Mouse (Mus musculus): ENCODE measurements around the gene Nenf. TPM values are rescaled to one million over a fixed set of nuclear protein-coding genes. Genes with fewer than 3 reads are reported as not detected.

The Nenf gene
- polyA plus RNA-seq, 1 experiment from 2014 or later = 103 TPM

DNA sequence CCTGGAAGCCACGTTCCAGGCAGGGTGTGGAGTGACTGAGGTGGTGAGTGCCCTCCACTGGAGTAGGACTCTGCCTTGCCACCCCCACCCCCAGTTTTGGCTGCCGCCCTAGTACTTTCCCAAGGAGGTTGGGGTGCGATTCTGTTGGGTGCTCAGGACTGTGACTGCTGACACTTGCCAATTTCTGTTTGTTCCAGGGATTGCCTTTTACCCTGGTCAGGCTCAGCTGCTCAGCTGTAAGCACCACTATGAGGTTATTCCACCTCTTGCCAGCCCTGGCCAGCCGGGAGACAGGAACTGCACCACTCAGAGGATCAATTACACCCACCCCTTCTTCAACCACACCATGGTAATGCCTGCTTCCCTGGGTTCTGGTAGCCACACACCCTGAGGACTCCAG lies 22.5 kb upstream of the Nenf start:
- no peak overlapping the region for H3K27ac ChIP-seq
- H3K4me2 ChIP-seq = no peak overlapping the region
- H3K27me3 ChIP-seq = no peaks in the 10 kb centered on the region
- no peak overlapping the region for H3K9ac ChIP-seq
- peaks cover 54% of the 10 kb centered on the region for H3K36me3 ChIP-seq
- WGBS = 79% methylated on average over 4 of the region's 4 CpGs
- H3K4me3 ChIP-seq = no peak overlapping the region
- H3K9me3 ChIP-seq = no peaks in the 10 kb centered on the region
- no peak for ATAC-seq (ENCODE audit: borderline replicate concordance, extremely low read depth, low FRiP score, low TSS enrichment)
- no peaks in the 10 kb centered on the region for H3K4me1 ChIP-seq

DNA sequence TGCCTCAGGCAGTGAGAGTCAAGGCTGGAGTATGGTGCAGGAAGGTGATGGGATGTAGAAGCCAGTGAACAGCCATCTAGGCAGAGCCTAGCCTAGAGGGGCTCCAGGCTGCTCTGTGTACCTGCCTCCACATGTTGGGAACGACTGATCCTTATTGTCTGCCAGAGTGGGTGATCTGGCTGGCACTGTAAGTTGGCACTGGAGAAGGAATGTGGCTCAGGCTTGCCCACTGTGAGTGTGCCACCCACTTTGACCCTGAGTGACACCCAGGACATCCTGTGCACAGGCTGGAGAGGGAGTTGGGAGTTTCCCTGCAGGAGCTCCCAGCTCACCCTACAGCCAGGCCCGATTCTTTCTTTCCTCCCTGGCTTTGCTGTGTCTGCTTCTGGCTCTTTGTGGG lies 21.9 kb upstream of the Nenf start:
- Histone ChIP-seq H3K4me2 (no peak overlapping the region), H3K9me3 (no peaks in the 10 kb centered on the region), H3K9ac (no peak overlapping the region), H3K27ac (no peak overlapping the region), H3K36me3 (peaks cover 54% of the 10 kb centered on the region), H3K4me1 (no peaks in the 10 kb centered on the region), H3K4me3 (no peak overlapping the region), H3K27me3 (no peaks in the 10 kb centered on the region)
- WGBS = 66% methylated on average over 2 of the region's 2 CpGs
- ATAC-seq (ENCODE audit: borderline replicate concordance, extremely low read depth, low FRiP score, low TSS enrichment) = no peak

DNA sequence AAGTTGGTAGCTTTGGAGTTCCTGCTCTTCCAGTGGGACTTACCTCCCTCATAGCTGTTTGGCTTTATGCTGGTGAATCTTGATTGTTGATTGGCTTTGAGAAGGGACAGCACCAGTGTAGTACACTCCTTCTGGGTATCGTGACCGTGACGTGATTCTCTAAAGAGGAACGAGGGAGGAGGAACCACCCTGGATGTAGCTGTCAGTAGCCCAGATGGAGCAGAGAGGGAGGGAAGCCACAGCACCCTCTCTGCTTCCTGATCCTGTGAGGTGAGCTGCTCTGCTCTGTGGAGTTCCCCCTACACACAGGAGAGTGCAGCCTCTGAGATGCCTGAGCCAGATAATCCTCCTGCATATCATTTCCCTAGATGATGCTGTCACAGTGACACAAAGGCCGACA lies 16.5 kb upstream of the Nenf start:
- no peak overlapping the region for H3K27ac ChIP-seq
- no peaks in the 10 kb centered on the region for H3K27me3 ChIP-seq
- ATAC-seq (ENCODE audit: borderline replicate concordance, extremely low read depth, low FRiP score, low TSS enrichment) = no peak
- WGBS = 70% methylated on average over 5 of the region's 5 CpGs
- no peak overlapping the region for H3K4me2 ChIP-seq
- H3K36me3 ChIP-seq = peaks cover 19% of the 10 kb centered on the region
- no peak overlapping the region for H3K9ac ChIP-seq
- no peaks in the 10 kb centered on the region for H3K4me1 ChIP-seq
- H3K4me3 ChIP-seq = no peak overlapping the region
- no peaks in the 10 kb centered on the region for H3K9me3 ChIP-seq

DNA sequence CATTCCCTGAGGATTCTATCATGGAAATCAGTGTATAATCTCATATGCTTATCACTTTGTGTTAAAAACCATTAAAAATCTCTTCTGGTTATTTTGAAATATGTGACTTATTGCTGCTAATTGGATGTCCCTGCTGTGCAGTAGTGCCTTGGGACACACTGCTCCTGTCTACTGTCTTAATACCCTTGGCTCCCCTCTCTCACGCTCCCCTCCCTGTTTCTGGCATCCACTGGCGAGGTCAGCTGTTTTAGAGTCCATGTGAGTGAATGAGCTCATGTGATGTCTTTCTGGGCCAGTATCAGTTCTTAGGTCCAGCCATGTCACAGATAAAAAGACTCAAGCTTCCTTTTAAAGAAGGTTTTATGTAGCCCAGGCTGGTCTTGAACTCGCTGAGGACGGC lies 12.4 kb upstream of the Nenf start:
- Histone ChIP-seq H3K9me3 (no peaks in the 10 kb centered on the region), H3K27ac (no peak overlapping the region), H3K36me3 (no peaks in the 10 kb centered on the region), H3K4me2 (no peak overlapping the region), H3K9ac (no peak overlapping the region), H3K4me1 (peaks cover 25% of the 10 kb centered on the region), H3K4me3 (no peak overlapping the region), H3K27me3 (no peaks in the 10 kb centered on the region)
- 88% methylated on average over 4 of the region's 4 CpGs for WGBS
- no peak for ATAC-seq (ENCODE audit: borderline replicate concordance, extremely low read depth, low FRiP score, low TSS enrichment)

DNA sequence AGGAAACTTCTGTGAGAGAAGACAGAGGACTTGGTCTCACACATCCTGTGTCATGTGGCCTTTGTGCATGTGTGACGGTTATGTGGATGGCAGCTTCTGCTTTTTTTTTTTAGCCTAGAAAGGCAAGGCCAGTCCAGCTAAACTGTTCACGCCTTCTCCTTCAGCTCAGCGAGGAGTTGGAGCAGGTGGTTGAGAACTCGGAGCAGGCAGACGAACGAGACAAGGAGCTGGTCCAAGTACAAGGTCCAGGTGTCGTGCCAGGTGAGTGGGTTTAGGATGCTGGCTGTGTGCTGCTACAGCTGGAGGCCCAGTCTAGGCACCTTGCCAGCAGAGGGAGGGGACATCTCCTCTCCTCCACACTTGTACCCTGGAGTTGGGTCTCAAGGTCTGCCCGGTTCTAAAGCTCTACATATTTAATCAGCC lies 10.0 kb upstream of the Nenf start:
- 49% methylated on average over 8 of the region's 8 CpGs for WGBS
- Histone ChIP-seq H3K4me1 (peaks cover 25% of the 10 kb centered on the region), H3K27ac (no peak overlapping the region), H3K4me2 (no peak overlapping the region; the same call in 1 of the 2 replicates), H3K27me3 (no peaks in the 10 kb centered on the region), H3K4me3 (no peak overlapping the region), H3K9me3 (no peaks in the 10 kb centered on the region), H3K9ac (no peak overlapping the region), H3K36me3 (no peaks in the 10 kb centered on the region)
- ATAC-seq (ENCODE audit: borderline replicate concordance, extremely low read depth, low FRiP score, low TSS enrichment) = no peak

DNA sequence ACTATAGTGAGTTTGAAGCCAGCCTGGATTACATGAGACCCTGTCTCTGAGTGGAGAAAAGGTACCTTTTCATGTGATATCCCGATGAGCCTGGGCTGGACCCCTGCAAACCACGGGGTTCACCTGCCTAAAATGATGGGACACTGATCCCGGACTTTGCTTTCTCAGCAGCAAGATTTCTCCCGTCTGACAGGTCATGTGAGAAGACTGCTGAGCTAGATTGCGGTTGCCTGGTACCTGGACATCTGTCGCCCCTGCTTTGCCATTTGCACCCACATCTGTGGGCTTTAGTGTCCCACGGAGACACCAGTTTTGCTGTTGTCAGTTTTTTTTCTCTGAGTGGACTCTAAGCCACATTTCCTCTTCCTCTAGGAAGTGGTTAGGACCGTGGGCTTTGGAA lies 9.3 kb upstream of the Nenf start:
- Histone ChIP-seq H3K9ac (peak overlapping the region; percentile 61; the same call in 1 of the 2 replicates), H3K27ac (no peak overlapping the region), H3K4me2 (peak overlapping the region; percentile 86), H3K27me3 (no peaks in the 10 kb centered on the region), H3K36me3 (no peaks in the 10 kb centered on the region), H3K4me3 (no peak overlapping the region), H3K9me3 (no peaks in the 10 kb centered on the region), H3K4me1 (peaks cover 25% of the 10 kb centered on the region)
- 74% methylated on average over 8 of the region's 8 CpGs for WGBS
- no peak for ATAC-seq (ENCODE audit: borderline replicate concordance, extremely low read depth, low FRiP score, low TSS enrichment)

DNA sequence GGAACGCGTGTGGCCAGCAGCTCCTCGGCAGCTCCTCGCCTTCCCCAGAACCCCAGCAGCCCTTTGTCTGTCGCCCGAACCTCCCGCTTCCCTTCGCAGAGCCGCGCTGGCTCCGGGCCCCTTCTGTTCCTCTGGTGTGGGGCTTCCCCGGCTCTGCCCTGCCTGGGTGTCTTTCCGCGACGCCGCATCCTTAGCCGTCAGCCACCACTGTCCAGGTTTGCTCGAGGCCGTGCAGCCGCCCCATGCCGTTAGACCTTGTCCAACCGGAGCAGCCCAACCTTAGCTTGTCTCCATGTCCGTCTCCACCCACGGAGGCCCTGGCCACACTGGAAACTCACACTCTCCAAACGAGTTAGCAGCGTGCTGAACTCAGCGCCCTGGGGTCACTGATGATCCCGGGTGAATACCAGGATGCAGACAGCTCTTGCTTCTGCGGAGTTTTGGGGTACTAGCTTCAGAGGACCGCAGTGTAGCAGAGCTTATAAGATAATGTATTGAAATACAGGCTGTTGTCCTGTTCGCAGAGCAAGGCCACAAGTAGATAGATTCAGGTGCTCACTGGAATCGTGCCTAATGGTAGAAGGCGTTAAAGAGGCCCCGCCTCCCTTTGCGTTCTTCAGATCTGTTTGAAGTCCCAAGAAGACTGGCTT lies 8.4 kb upstream of the Nenf start:
- H3K27ac ChIP-seq = peak overlapping the region; percentile 39
- peak overlapping the region; percentile 61 for H3K9ac ChIP-seq
- H3K4me3 ChIP-seq = peak overlapping the region; percentile 61
- no peaks in the 10 kb centered on the region for H3K36me3 ChIP-seq
- H3K4me2 ChIP-seq = peak overlapping the region; percentile 86
- peak; percentile 66 for ATAC-seq (ENCODE audit: borderline replicate concordance, extremely low read depth, low FRiP score, low TSS enrichment)
- no peaks in the 10 kb centered on the region for H3K27me3 ChIP-seq
- under 1% methylated on average over 35 of the region's 35 CpGs for WGBS
- no peaks in the 10 kb centered on the region for H3K9me3 ChIP-seq
- peaks cover 25% of the 10 kb centered on the region for H3K4me1 ChIP-seq

DNA sequence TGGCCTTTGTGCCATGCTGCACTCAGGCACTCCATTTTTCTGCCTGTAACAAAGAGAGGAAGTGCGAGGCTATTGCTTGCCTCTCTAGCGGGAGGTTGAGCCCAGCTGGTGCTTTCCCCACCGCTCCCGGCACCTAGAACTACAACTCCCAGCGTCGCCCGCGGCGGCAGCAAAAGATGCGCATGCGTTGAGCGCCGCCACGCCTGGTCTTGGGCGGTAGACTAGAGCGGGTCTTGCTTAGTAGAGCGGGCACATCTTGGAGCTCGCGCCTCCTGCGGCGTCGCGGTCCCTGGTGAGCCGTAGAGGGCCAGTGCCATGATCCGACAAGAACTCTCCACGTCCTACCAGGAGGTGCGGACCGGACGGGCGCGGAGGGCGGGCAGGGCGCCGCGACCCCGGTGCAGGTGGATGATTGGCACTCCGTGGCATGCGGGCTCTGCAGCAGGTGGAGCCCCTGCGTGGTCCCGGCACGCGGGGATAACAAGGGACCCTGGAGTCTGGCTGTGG lies 7.8 kb upstream of the Nenf start, which contains the start of gene Tmem206:
Gene Tmem206, plus strand, starts transcription at position 187 of the 507 bp plus-strand sequence.
- ATAC-seq (ENCODE audit: borderline replicate concordance, extremely low read depth, low FRiP score, low TSS enrichment) = peak; percentile 95
- Histone ChIP-seq H3K27ac (peak within 1 kb of the TSS; percentile 39), H3K36me3 (no peaks in the 10 kb centered on the region), H3K27me3 (no peaks in the 10 kb centered on the region), H3K9ac (peak within 1 kb of the TSS; percentile 61), H3K4me3 (peak within 1 kb of the TSS; percentile 61), H3K4me2 (peak within 1 kb of the TSS; percentile 86), H3K9me3 (no peaks in the 10 kb centered on the region), H3K4me1 (peaks cover 25% of the 10 kb centered on the region)
- WGBS = 0% methylated on average over 42 of the region's 42 CpGs

DNA sequence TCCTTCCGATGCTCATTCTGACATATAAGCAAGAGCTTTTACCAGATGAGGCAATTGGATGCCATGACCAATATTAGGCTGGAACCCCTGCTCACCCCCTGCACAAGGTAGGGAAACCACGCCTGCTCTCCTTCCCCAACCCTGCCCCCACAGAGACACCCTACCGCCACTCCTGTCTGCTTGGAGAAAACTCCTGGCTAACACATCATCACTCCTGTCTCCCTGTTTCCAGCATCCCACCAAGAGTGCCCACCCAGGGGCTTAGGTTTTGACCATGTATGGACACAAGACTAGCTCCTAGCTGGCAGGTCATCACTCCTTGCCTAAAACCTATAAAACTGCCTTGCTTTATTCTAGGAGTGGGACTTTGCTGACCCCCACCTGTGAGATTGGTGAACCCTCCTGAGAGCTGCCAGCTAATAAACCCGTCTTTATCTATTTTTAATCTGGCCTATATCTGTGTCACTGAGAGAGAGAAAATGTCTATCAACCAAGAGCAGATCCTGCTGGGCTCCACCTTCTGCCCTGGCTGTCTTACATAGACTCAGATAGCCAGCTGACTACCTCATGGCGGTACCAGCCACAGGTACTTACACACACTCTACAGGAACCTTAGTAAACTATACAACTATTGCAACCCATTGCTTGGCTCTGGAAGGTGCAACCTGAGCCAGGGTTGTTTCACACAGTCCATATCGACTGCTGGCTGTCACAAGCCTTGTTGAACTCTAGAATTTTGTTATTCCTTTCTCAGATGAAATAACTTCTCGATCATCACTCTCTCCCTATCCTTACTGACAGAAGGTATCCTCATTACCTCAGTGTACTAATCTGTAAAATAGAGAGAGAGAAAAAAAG lies 7.0 kb upstream of the Nenf start:
- H3K4me2 ChIP-seq = peak overlapping the region; percentile 86
- no peak overlapping the region for H3K27ac ChIP-seq
- no peak for ATAC-seq (ENCODE audit: borderline replicate concordance, extremely low read depth, low FRiP score, low TSS enrichment)
- H3K36me3 ChIP-seq = no peaks in the 10 kb centered on the region
- 76% methylated on average over 7 of the region's 7 CpGs for WGBS
- H3K9me3 ChIP-seq = no peaks in the 10 kb centered on the region
- H3K9ac ChIP-seq = no peak overlapping the region; the same call in 1 of the 2 replicates
- H3K4me3 ChIP-seq = no peak overlapping the region
- peaks cover 25% of the 10 kb centered on the region for H3K4me1 ChIP-seq
- no peaks in the 10 kb centered on the region for H3K27me3 ChIP-seq

DNA sequence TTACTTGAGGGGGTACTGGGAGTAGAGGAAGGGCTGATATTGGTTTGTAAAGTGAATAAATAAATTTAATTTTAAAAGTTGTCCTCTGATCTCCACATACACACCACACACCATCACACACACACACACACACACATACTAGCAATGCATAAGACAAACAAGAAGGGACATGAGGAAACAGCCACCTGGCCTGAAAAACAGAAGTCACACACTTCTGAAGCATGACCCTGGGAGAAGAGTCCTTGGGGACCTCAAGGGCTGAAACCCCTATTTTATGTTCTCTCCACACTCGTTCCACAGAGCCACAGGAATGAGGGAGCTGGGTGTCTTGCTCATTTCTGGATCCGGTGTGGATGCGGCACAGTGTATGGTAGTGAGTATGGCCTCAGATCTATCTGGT lies 5.4 kb upstream of the Nenf start:
- WGBS = 86% methylated on average over 3 of the region's 3 CpGs
- Histone ChIP-seq H3K9ac (no peak overlapping the region), H3K4me2 (no peak overlapping the region), H3K27ac (no peak overlapping the region), H3K4me3 (no peak overlapping the region), H3K36me3 (no peaks in the 10 kb centered on the region), H3K4me1 (peaks cover 20% of the 10 kb centered on the region), H3K9me3 (no peaks in the 10 kb centered on the region), H3K27me3 (no peaks in the 10 kb centered on the region)
- no peak for ATAC-seq (ENCODE audit: borderline replicate concordance, extremely low read depth, low FRiP score, low TSS enrichment)

DNA sequence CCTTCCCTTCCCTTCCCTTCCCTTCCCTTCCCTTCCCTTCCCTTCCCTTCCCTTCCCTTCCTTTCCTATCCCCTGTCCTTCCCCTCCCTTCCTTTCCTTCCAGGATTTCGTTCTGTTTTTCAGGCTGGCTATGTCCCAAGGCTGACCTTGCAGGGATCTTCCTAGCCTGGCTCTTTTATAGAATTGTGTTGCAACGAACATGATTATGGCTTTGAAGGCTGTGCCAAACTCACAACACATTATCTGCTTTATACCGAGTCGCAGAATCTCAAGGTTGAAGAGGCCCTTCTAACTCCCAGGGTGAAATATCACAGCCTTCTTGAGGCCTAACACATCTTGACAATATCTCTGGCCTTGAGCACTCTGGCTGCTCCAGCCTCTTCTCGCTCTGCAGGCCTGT lies 692 bp upstream of the Nenf start:
- Histone ChIP-seq H3K9ac (no peak overlapping the region), H3K4me3 (no peak overlapping the region), H3K9me3 (no peaks in the 10 kb centered on the region), H3K36me3 (no peaks in the 10 kb centered on the region), H3K27ac (peak overlapping the region; percentile 31; the same call in 1 of the 2 replicates), H3K27me3 (no peaks in the 10 kb centered on the region), H3K4me1 (no peaks in the 10 kb centered on the region), H3K4me2 (no peak overlapping the region)
- 39% methylated on average over 5 of the region's 5 CpGs for WGBS
- ATAC-seq (ENCODE audit: borderline replicate concordance, extremely low read depth, low FRiP score, low TSS enrichment) = 0 out of 2 replicates have a peak, but pooled peaks have one; percentile 6

DNA sequence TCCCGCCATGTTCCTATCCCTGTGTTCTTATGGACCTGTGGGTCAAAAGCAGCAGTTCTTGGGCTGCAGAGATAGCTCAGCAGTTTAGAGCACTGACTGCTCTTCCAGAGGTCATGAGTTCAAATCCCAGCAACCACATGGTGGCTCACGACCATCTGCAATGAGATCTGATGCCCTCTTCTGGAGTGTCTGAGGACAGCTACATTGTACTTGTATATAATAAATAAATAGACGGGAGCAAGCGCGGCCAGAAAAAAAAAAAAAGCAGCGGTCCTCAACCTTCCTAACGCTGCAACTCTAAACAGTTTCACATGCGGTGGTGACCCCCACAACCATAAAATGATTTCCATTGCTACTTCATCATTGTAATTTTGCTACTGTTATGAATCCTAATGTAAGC lies 1.2 kb downstream of the Nenf start:
- H3K36me3 ChIP-seq = no peaks in the 10 kb centered on the region
- H3K4me2 ChIP-seq = peak overlapping the region; percentile 66
- H3K4me3 ChIP-seq = peak overlapping the region; percentile 64
- WGBS = 61% methylated on average over 8 of the region's 8 CpGs
- H3K27ac ChIP-seq = 0 out of 2 replicates have a peak overlapping the region, but pooled peaks have one; percentile 87
- H3K9ac ChIP-seq = no peak overlapping the region
- no peak for ATAC-seq (ENCODE audit: borderline replicate concordance, extremely low read depth, low FRiP score, low TSS enrichment)
- no peaks in the 10 kb centered on the region for H3K27me3 ChIP-seq
- peaks cover 6% of the 10 kb centered on the region; the same call in 1 of the 2 replicates for H3K4me1 ChIP-seq
- H3K9me3 ChIP-seq = no peaks in the 10 kb centered on the region
